Comparison of ENCODE assay signal across 6 mouse cellular contexts in the genomic region with DNA sequence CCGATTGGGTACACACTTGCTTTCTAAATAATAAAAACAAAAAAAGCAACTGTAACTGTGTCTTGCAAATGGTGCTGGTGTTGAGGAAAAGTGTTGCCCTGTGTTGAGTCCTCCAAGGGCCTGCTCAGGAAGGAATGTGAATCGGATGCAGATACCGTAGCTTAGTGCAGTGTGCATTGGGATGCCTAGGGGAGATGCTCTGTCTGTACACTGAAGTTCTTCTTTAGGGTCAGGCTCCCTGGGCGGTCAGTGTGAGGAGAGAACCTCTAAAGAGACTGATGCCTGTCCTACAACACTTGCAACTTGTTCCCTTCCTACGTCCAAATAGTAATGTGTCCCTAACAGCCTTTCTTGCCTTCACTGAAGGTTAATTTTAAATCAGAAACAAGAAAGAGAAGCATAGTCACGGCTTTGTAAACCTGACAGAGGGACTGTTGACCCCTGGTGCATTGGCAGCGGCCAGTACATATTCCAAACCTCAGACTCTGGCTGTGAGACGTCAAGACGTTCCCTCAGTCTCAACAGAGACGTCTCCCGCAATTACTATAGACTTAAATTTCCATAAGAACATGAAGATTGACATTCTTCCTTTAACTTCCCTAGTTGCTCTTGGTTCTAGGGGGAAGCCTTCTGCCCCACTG.
DNase-seq lines count a peak whose midpoint lies in the region; ATAC-seq and TF ChIP-seq lines count a peak whose summit lies in the region.
"Not testable (repeated sequence)": the region's sequence is repeated elsewhere in the genome, so short reads cannot be mapped to it uniquely, and the experiment has no call there.

No protein-coding gene starts in this region.

- H3K9ac ChIP-seq in kidney, embryonic 16.5 days (replicated peaks; ENCODE audit: low read length): not testable (repeated sequence)

- H3K9me3 ChIP-seq in E14TG2a.4 (ENCODE audit: low read length); heart, embryonic 10.5 days; kidney, embryonic 16.5 days (ENCODE audit: low read length): not testable (repeated sequence)

- H3K27me3 ChIP-seq in E14TG2a.4 (ENCODE audit: insufficient read depth, low read length); heart, embryonic 10.5 days (ENCODE audit: insufficient read depth, poor library complexity, severe bottlenecking); kidney, embryonic 16.5 days (ENCODE audit: insufficient read depth, low read length): not testable (repeated sequence)

- ATAC-seq in kidney, embryonic 16.5 days (ENCODE audit: low FRiP score, low TSS enrichment): peak; percentile 41; the same call in 1 of the 2 replicates

- 0 out of 2 replicates have a peak overlapping the region, but pooled peaks have one; percentile 10 for H3K4me3 ChIP-seq in E14TG2a.4 (replicated peaks; ENCODE audit: low read length)
- H3K4me3 ChIP-seq in heart, embryonic 10.5 days; kidney, embryonic 16.5 days (ENCODE audit: low read length): not testable (repeated sequence)

- peaks cover 97% of the 10 kb centered on the region for H3K36me3 ChIP-seq in E14TG2a.4 (ENCODE audit: insufficient read depth, low read length)
- peaks cover 71% of the 10 kb centered on the region for H3K36me3 ChIP-seq in heart, embryonic 10.5 days
- peaks cover 50% of the 10 kb centered on the region for H3K36me3 ChIP-seq in kidney, embryonic 16.5 days (ENCODE audit: insufficient read depth, low read length)

- H3K27ac ChIP-seq in heart, embryonic 10.5 days: not testable (repeated sequence)
- H3K27ac ChIP-seq in kidney, embryonic 16.5 days (ENCODE audit: low read length): 0 out of 2 replicates have a peak overlapping the region, but pooled peaks have one; percentile 17

- H3K4me2 ChIP-seq in kidney, embryonic 16.5 days (replicated peaks; ENCODE audit: low read depth, low read length): not testable (repeated sequence)

- WGBS in heart, embryonic 10.5 days: 90% methylated on average over 11 of the region's 11 CpGs
- 81% methylated on average over 11 of the region's 11 CpGs for WGBS in kidney, embryonic 16.5 days

- H3K4me1 ChIP-seq in E14TG2a.4 (replicated peaks; ENCODE audit: low read depth, low read length): peaks cover 43% of the 10 kb centered on the region
- H3K4me1 ChIP-seq in heart, embryonic 10.5 days; kidney, embryonic 16.5 days (ENCODE audit: insufficient read depth, low read length): not testable (repeated sequence)

- not testable (repeated sequence) for TF ChIP-seq CTCF in E14TG2a.4 (conservative IDR thresholded peaks at IDR 0.05; ENCODE audit: low read length)

- DNase-seq in heart, embryonic 10.5 days (ENCODE audit: low spot score): peak; percentile 56
- peak; percentile 51 for DNase-seq in kidney, adult 11 months
- DNase-seq in kidney, adult 8-10 months: peak; percentile 35 to 36
- DNase-seq in kidney, postnatal 25 days: peak; percentile 12 to 61
